Mouse (Mus musculus): Measurements from ENCODE around the gene Fam219b. TPM values are rescaled to one million over a fixed set of nuclear protein-coding genes. Genes with fewer than 3 reads are reported as not detected.

The Fam219b gene
- polyA plus RNA-seq, 1 experiment from 2014 or later = 20.6 TPM

Other genes with a start within 250 kb of the Fam219b start
- gene Ppcdc, start 97.4 kb upstream of the Fam219b start, polyA plus RNA-seq (2016; fragmentation: Nextera tagmentation; extraction: Ambion mirVana) = 22.4 and 28.3 TPM in 2 replicates
- 10.6 and 10.7 TPM in 2 replicates for gene Scamp5, start 69.5 kb upstream of the Fam219b start, polyA plus RNA-seq (2016; fragmentation: Nextera tagmentation; extraction: Ambion mirVana)
- gene Rpp25, start 33.5 kb upstream of the Fam219b start, polyA plus RNA-seq (2016; fragmentation: Nextera tagmentation; extraction: Ambion mirVana) = 0.76 and 1.3 TPM in 2 replicates
- gene Cox5a, start 16.3 kb upstream of the Fam219b start, polyA plus RNA-seq (2016; fragmentation: Nextera tagmentation; extraction: Ambion mirVana) = 564 and 604 TPM in 2 replicates
- 56.8 and 58.0 TPM in 2 replicates for gene Mpi, start 15.2 kb downstream of the Fam219b start, polyA plus RNA-seq (2016; fragmentation: Nextera tagmentation; extraction: Ambion mirVana)
- gene Scamp2, start 23.4 kb downstream of the Fam219b start, polyA plus RNA-seq (2016; fragmentation: Nextera tagmentation; extraction: Ambion mirVana) = 49.5 and 51.9 TPM in 2 replicates
- gene Ulk3, start 51.9 kb downstream of the Fam219b start, polyA plus RNA-seq (2016; fragmentation: Nextera tagmentation; extraction: Ambion mirVana) = 17.5 and 19.4 TPM in 2 replicates
- gene Cplx3, start 68.8 kb downstream of the Fam219b start, polyA plus RNA-seq (2016; fragmentation: Nextera tagmentation; extraction: Ambion mirVana) = not detected in 2 replicates
- 0.14 TPM in 1 of 2 replicates, not detected in the other for gene Lman1l, start 83.2 kb downstream of the Fam219b start, polyA plus RNA-seq (2016; fragmentation: Nextera tagmentation; extraction: Ambion mirVana)
- gene Csk, start 116.1 kb downstream of the Fam219b start, polyA plus RNA-seq (2016; fragmentation: Nextera tagmentation; extraction: Ambion mirVana) = 33.9 and 36.0 TPM in 2 replicates
- not detected in 2 replicates for gene Cyp1a2, start 146.2 kb downstream of the Fam219b start, polyA plus RNA-seq (2016; fragmentation: Nextera tagmentation; extraction: Ambion mirVana)
- not detected in 2 replicates for gene Cyp1a1, start 150.4 kb downstream of the Fam219b start, polyA plus RNA-seq (2016; fragmentation: Nextera tagmentation; extraction: Ambion mirVana)
- gene Edc3, start 171.0 kb downstream of the Fam219b start, polyA plus RNA-seq (2016; fragmentation: Nextera tagmentation; extraction: Ambion mirVana) = 41.4 and 42.1 TPM in 2 replicates
- 79.6 and 83.3 TPM in 2 replicates for gene Clk3, start 228.3 kb downstream of the Fam219b start, polyA plus RNA-seq (2016; fragmentation: Nextera tagmentation; extraction: Ambion mirVana)

Measured in limb, embryonic 12.5 days (tissue).